Mouse (Mus musculus) lung, postnatal 14 days (tissue): ENCODE data around the gene Kcna1.

Experiments
- DNase-seq: peaks from one replicate; pipeline ENCODE4 v3.0.0; 2021

Gene Kcna1

GRCm38 (mm10) chr6:126597741-126598140, 48.4 kb downstream of the Kcna1 start:
- DNase-seq = no peak

- DNase-seq = no peak
Measured at GRCm38 (mm10) chr6:126595805-126596629, 50.2 kb downstream of the Kcna1 start.

- DNase-seq = no peak
Measured at GRCm38 (mm10) chr6:126595130-126595529, 51.1 kb downstream of the Kcna1 start.

- no peak for DNase-seq
Measured at GRCm38 (mm10) chr6:126594365-126594764, 51.8 kb downstream of the Kcna1 start.

- no peak for DNase-seq
Measured at GRCm38 (mm10) chr6:126593336-126593735, 52.8 kb downstream of the Kcna1 start.
